Mouse (Mus musculus): ENCODE results near the gene Prkcb. TPM values are rescaled to one million over a fixed set of nuclear protein-coding genes. Genes with fewer than 3 reads are reported as not detected.

The Prkcb gene
- polyA plus RNA-seq, 1 experiment from 2014 or later: 3.7 TPM

GRCm38 (mm10) chr7:122356941-122357340 is 68.4 kb downstream of the Prkcb start:
- Histone ChIP-seq H3K9ac (ENCODE audit: low read depth, low read length) (no peak overlapping the region), H3K27ac (ENCODE audit: low read depth, low read length) (no peak overlapping the region), H3K4me3 (ENCODE audit: low read depth, low read length) (no peak overlapping the region), H3K4me2 (no peak overlapping the region), H3K9me3 (ENCODE audit: control insufficient read depth, low read length) (no peaks in the 10 kb centered on the region), H3K4me1 (replicated peaks; ENCODE audit: control insufficient read depth, insufficient read depth, low read length) (no peaks in the 10 kb centered on the region), H3K36me3 (ENCODE audit: control insufficient read depth, insufficient read depth, low read length) (no peaks in the 10 kb centered on the region), H3K27me3 (replicated peaks; ENCODE audit: control insufficient read depth, insufficient read depth, low read length) (no peaks in the 10 kb centered on the region)
- ATAC-seq (replicated peaks; ENCODE audit: low FRiP score): no peak
- DNase-seq (ENCODE audit: low spot score): no peak
- 53% methylated on average over 2 of the region's 2 CpGs for WGBS

DNA sequence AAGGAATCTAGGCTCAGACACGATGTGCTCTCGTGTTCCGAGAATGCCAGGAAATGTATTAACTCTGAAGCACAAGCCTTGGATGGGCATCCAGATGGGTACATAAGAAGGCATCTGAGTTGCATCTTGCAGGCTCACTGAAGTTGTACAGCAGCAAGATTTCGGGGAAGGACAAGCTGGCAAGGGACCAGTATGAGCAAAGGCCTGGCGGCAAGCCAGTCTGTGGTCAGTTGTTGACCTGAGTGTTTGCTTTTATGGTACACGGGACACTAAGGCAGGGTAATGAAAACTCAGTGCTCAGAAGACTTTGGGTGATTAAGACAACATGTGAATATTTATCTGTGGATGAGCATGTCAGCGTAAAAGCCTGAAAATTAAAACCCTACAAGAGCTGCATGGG is 69.3 kb downstream of the Prkcb start:
- DNase-seq (ENCODE audit: low spot score) (no peak), ATAC-seq (replicated peaks; ENCODE audit: low FRiP score) (no peak)
- WGBS: 90% methylated on average over 7 of the region's 7 CpGs
- no peak overlapping the region for H3K4me2 ChIP-seq
- no peaks in the 10 kb centered on the region for H3K36me3 ChIP-seq (ENCODE audit: control insufficient read depth, insufficient read depth, low read length)
- H3K27me3 ChIP-seq (replicated peaks; ENCODE audit: control insufficient read depth, insufficient read depth, low read length): no peaks in the 10 kb centered on the region
- no peaks in the 10 kb centered on the region for H3K4me1 ChIP-seq (replicated peaks; ENCODE audit: control insufficient read depth, insufficient read depth, low read length)
- no peak overlapping the region for H3K9ac ChIP-seq (ENCODE audit: low read depth, low read length)
- H3K27ac ChIP-seq (ENCODE audit: low read depth, low read length): no peak overlapping the region
- H3K9me3 ChIP-seq (ENCODE audit: control insufficient read depth, low read length): no peaks in the 10 kb centered on the region
- no peak overlapping the region for H3K4me3 ChIP-seq (ENCODE audit: low read depth, low read length)

DNA sequence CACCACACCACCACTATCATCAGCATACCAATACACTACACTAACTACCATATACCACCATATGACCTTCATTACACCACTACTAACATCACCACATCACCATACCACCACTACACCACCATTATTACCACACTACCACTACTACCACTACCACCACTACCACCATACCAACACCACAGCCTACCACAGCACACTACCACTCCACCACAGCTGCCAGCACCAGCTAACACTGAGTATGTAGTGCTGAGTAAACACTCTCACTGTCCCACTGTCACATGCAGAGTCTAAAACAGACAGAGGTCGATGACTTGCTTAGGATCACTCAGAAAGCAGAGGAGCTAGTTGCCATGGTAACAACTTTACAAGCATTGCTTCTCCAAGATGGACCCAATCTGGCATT is 78.1 kb downstream of the Prkcb start:
- Histone ChIP-seq H3K27ac (ENCODE audit: low read depth, low read length) (no peak overlapping the region), H3K27me3 (replicated peaks; ENCODE audit: control insufficient read depth, insufficient read depth, low read length) (no peaks in the 10 kb centered on the region), H3K4me1 (replicated peaks; ENCODE audit: control insufficient read depth, insufficient read depth, low read length) (no peaks in the 10 kb centered on the region), H3K36me3 (ENCODE audit: control insufficient read depth, insufficient read depth, low read length) (no peaks in the 10 kb centered on the region), H3K9ac (ENCODE audit: low read depth, low read length) (no peak overlapping the region), H3K4me2 (no peak overlapping the region), H3K4me3 (ENCODE audit: low read depth, low read length) (no peak overlapping the region), H3K9me3 (ENCODE audit: control insufficient read depth, low read length) (no peaks in the 10 kb centered on the region)
- ATAC-seq (replicated peaks; ENCODE audit: low FRiP score) (no peak), DNase-seq (ENCODE audit: low spot score) (no peak)
- 65% methylated on average over 1 of the region's 1 CpGs for WGBS

DNA sequence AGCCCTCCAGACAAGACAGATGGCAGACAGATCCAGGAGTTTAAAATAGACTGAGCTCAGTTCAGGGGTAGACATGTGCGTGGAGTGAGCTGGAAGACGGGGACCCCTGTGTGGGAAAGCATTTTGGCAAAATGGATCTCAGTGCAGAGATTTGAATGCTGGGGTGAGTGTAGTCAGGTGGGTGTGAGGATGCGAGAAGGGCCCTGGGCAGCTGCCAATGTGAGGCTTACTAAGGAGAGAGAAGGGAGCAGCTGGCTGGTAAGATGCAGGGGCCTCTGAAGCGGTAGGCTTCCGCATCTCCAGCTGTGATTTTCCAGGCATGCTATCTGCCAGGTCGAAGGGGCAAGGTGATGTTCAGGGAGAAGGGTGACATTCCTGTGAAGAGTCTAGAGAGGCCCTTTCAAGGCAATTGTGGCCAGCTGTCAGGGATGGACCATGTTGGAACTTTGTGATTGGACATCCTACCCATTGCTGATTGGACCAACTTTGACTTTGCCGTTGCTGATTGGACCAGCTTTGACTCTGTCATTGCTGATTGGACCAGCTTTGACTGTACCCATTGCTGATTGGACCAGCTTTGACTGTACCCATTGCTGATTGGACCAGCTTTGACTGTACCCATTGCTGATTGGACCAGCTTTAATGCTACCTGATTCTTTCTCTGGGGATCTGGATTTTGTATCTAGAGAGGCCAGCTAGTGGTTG is 78.9 kb downstream of the Prkcb start:
- H3K27me3 ChIP-seq (replicated peaks; ENCODE audit: control insufficient read depth, insufficient read depth, low read length): no peaks in the 10 kb centered on the region
- ATAC-seq (replicated peaks; ENCODE audit: low FRiP score) (no peak), DNase-seq (ENCODE audit: low spot score) (no peak)
- no peaks in the 10 kb centered on the region for H3K9me3 ChIP-seq (ENCODE audit: control insufficient read depth, low read length)
- no peak overlapping the region for H3K4me2 ChIP-seq
- no peak overlapping the region for H3K27ac ChIP-seq (ENCODE audit: low read depth, low read length)
- no peak overlapping the region for H3K4me3 ChIP-seq (ENCODE audit: low read depth, low read length)
- no peaks in the 10 kb centered on the region for H3K4me1 ChIP-seq (replicated peaks; ENCODE audit: control insufficient read depth, insufficient read depth, low read length)
- H3K9ac ChIP-seq (ENCODE audit: low read depth, low read length): no peak overlapping the region
- no peaks in the 10 kb centered on the region for H3K36me3 ChIP-seq (ENCODE audit: control insufficient read depth, insufficient read depth, low read length)
- 79% methylated on average over 7 of the region's 7 CpGs for WGBS

DNA sequence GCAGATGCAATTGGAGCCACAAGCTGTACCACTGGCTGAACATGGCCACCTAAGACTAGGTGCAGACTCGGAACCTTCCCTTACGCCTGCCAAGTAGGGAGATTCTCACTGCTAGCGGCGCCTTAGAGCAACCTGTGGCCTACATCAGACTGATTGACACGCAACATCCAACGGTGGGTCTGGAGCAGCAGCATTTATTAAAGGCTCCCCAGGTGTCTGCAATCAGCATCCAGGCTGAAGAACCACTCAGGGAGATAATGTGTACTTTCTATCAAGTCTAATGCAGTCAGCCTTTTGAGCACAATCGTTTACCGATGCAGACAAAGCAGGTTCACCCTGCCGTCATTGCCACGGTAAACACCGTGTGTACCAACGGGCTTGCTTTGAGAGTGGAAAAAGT is 81.9 kb downstream of the Prkcb start:
- H3K27me3 ChIP-seq (replicated peaks; ENCODE audit: control insufficient read depth, insufficient read depth, low read length): no peaks in the 10 kb centered on the region
- no peak overlapping the region for H3K4me2 ChIP-seq
- H3K27ac ChIP-seq (ENCODE audit: low read depth, low read length): no peak overlapping the region
- DNase-seq (ENCODE audit: low spot score) (no peak), ATAC-seq (replicated peaks; ENCODE audit: low FRiP score) (no peak)
- H3K36me3 ChIP-seq (ENCODE audit: control insufficient read depth, insufficient read depth, low read length): no peaks in the 10 kb centered on the region
- H3K4me3 ChIP-seq (ENCODE audit: low read depth, low read length): no peak overlapping the region
- 89% methylated on average over 12 of the region's 12 CpGs for WGBS
- H3K9me3 ChIP-seq (ENCODE audit: control insufficient read depth, low read length): no peaks in the 10 kb centered on the region
- H3K4me1 ChIP-seq (replicated peaks; ENCODE audit: control insufficient read depth, insufficient read depth, low read length): no peaks in the 10 kb centered on the region
- no peak overlapping the region for H3K9ac ChIP-seq (ENCODE audit: low read depth, low read length)

GRCm38 (mm10) chr7:122371947-122372346 is 83.4 kb downstream of the Prkcb start:
- H3K4me2 ChIP-seq: no peak overlapping the region
- H3K27me3 ChIP-seq (replicated peaks; ENCODE audit: control insufficient read depth, insufficient read depth, low read length): no peaks in the 10 kb centered on the region
- H3K4me3 ChIP-seq (ENCODE audit: low read depth, low read length): no peak overlapping the region
- H3K9ac ChIP-seq (ENCODE audit: low read depth, low read length): no peak overlapping the region
- H3K9me3 ChIP-seq (ENCODE audit: control insufficient read depth, low read length): no peaks in the 10 kb centered on the region
- H3K27ac ChIP-seq (ENCODE audit: low read depth, low read length): no peak overlapping the region
- no peaks in the 10 kb centered on the region for H3K36me3 ChIP-seq (ENCODE audit: control insufficient read depth, insufficient read depth, low read length)
- WGBS: 68% methylated on average over 5 of the region's 5 CpGs
- H3K4me1 ChIP-seq (replicated peaks; ENCODE audit: control insufficient read depth, insufficient read depth, low read length): no peaks in the 10 kb centered on the region
- ATAC-seq (replicated peaks; ENCODE audit: low FRiP score) (no peak), DNase-seq (ENCODE audit: low spot score) (no peak)

GRCm38 (mm10) chr7:122372349-122372748 is 83.8 kb downstream of the Prkcb start:
- H3K9me3 ChIP-seq (ENCODE audit: control insufficient read depth, low read length): no peaks in the 10 kb centered on the region
- no peak overlapping the region for H3K27ac ChIP-seq (ENCODE audit: low read depth, low read length)
- no peak overlapping the region for H3K4me3 ChIP-seq (ENCODE audit: low read depth, low read length)
- ATAC-seq (replicated peaks; ENCODE audit: low FRiP score) (no peak), DNase-seq (ENCODE audit: low spot score) (no peak)
- H3K4me1 ChIP-seq (replicated peaks; ENCODE audit: control insufficient read depth, insufficient read depth, low read length): no peaks in the 10 kb centered on the region
- H3K36me3 ChIP-seq (ENCODE audit: control insufficient read depth, insufficient read depth, low read length): no peaks in the 10 kb centered on the region
- 58% methylated on average over 3 of the region's 3 CpGs for WGBS
- no peak overlapping the region for H3K4me2 ChIP-seq
- no peak overlapping the region for H3K9ac ChIP-seq (ENCODE audit: low read depth, low read length)
- H3K27me3 ChIP-seq (replicated peaks; ENCODE audit: control insufficient read depth, insufficient read depth, low read length): no peaks in the 10 kb centered on the region

DNA sequence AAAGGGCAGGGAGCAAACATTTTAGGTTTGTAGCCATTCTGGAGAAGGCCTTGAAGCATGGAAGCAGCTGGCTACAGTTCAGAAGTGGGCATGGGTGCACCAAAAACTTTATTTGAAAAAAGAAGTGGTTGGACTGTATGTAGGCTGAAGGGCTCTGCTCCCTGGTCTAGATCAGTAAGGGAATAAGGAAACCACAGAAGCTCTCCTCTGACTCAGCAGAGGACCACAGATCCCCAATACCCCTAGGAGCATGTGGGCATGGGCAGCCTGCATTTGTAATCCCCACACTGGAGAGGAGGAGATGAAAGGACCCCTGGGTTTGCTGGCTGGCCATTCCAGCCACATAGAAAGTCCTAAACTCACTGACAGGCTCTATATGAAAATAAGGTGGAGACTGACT is 88.3 kb downstream of the Prkcb start:
- DNase-seq (ENCODE audit: low spot score): no peak
- ATAC-seq (replicated peaks; ENCODE audit: low FRiP score): no peak
- H3K27me3 ChIP-seq (replicated peaks; ENCODE audit: control insufficient read depth, insufficient read depth, low read length): no peaks in the 10 kb centered on the region
- H3K27ac ChIP-seq (ENCODE audit: low read depth, low read length): no peak overlapping the region
- H3K4me2 ChIP-seq: no peak overlapping the region
- no peaks in the 10 kb centered on the region for H3K4me1 ChIP-seq (replicated peaks; ENCODE audit: control insufficient read depth, insufficient read depth, low read length)
- H3K9ac ChIP-seq (ENCODE audit: low read depth, low read length): no peak overlapping the region
- H3K36me3 ChIP-seq (ENCODE audit: control insufficient read depth, insufficient read depth, low read length): no peaks in the 10 kb centered on the region
- no peaks in the 10 kb centered on the region for H3K9me3 ChIP-seq (ENCODE audit: control insufficient read depth, low read length)
- no peak overlapping the region for H3K4me3 ChIP-seq (ENCODE audit: low read depth, low read length)

GRCm38 (mm10) chr7:122377967-122378366 is 89.4 kb downstream of the Prkcb start:
- Histone ChIP-seq H3K27ac (ENCODE audit: low read depth, low read length) (no peak overlapping the region), H3K36me3 (ENCODE audit: control insufficient read depth, insufficient read depth, low read length) (no peaks in the 10 kb centered on the region), H3K4me1 (replicated peaks; ENCODE audit: control insufficient read depth, insufficient read depth, low read length) (no peaks in the 10 kb centered on the region), H3K9ac (ENCODE audit: low read depth, low read length) (no peak overlapping the region), H3K4me3 (ENCODE audit: low read depth, low read length) (no peak overlapping the region), H3K27me3 (replicated peaks; ENCODE audit: control insufficient read depth, insufficient read depth, low read length) (no peaks in the 10 kb centered on the region), H3K9me3 (ENCODE audit: control insufficient read depth, low read length) (no peaks in the 10 kb centered on the region), H3K4me2 (no peak overlapping the region)
- DNase-seq (ENCODE audit: low spot score) (no peak), ATAC-seq (replicated peaks; ENCODE audit: low FRiP score) (no peak)
- WGBS: 80% methylated on average over 3 of the region's 3 CpGs
